Mouse (Mus musculus): Measurements from ENCODE around the gene Cldnd1.

DNA sequence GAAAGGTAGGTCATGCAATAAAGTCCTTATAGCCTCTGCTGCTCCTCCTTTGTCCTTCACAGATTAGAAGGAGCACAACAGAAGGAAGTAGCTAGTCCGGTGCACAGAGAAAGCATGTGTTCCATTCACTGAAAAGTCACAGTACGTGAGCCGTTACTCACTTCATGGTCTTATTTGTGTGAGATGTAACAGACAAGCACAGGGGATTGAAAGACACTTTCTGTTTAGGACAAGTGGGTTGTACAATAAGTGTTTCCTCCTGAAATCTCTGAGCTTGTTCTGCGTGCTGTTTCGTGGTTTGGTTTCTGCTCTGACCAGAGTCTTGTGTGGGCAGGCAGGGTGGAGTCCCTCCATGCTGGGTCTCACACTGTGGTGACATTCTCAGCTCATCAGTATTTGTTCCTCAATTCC is 37.4 kb upstream of the Cldnd1 start:
- no peak for TF ChIP-seq CTCF (IDR thresholded peaks at IDR 0.05)
- no peak for TF ChIP-seq EP300 (IDR thresholded peaks at IDR 0.05)
